Mouse (Mus musculus) kidney, postnatal 0 days (tissue): ENCODE measurements at regions not wholly inside any gene's neighbourhood (a gene's known extent, or its start where the extent isn't known, plus 50 kb on each side); places are given as distances from the start of the nearest gene placed in this dataset.

Experiments
- ATAC-seq: fragments of 200-750 bp; cut with Nextera tagmentation; replicated peaks from 2 replicates; pipeline ENCODE4 v1.8.0; 2017; ENCODE audit warnings: low read depth, moderate number of reproducible peaks, moderate TSS enrichment, moderate library complexity; ENCODE audit not compliant: low FRiP score
- DNase-seq: peaks from one replicate; pipeline ENCODE4 v3.0.0-alpha.2; 2016; ENCODE audit warnings: low spot score
- H3K27ac ChIP-seq: fragments of 300-500 bp; sonication (generic); 2 replicates; pipeline ENCODE4 v1.5.1; 2014; ENCODE audit warnings: mild to moderate bottlenecking
- H3K27me3 ChIP-seq: fragments of 300-500 bp; sonication (generic); 2 replicates; pipeline ENCODE4 v1.6.1; 2014; ENCODE audit warnings: low read length, mixed read lengths; ENCODE audit not compliant: insufficient read depth
- H3K36me3 ChIP-seq: fragments of 300-500 bp; sonication (generic); 2 replicates; pipeline ENCODE4 v1.6.1; 2014; ENCODE audit warnings: low read length, mixed read lengths; ENCODE audit not compliant: insufficient read depth
- H3K4me1 ChIP-seq: fragments of 300-500 bp; sonication (generic); replicated peaks from 2 replicates; pipeline ENCODE4 v1.6.1; 2014; ENCODE audit warnings: antibody characterized with exemption, low read length, mixed read lengths; ENCODE audit not compliant: insufficient read depth
- H3K4me2 ChIP-seq: fragments of 300-500 bp; sonication (generic); 2 replicates; pipeline ENCODE4 v1.6.1; 2014; ENCODE audit warnings: mild to moderate bottlenecking, low read length, moderate library complexity, mixed read lengths
- H3K4me3 ChIP-seq: fragments of 300-500 bp; sonication (generic); replicated peaks from 2 replicates; pipeline ENCODE4 v1.5.1; 2014; ENCODE audit warnings: low read depth, low read length
- H3K9ac ChIP-seq: fragments of 300-500 bp; sonication (generic); 2 replicates; pipeline ENCODE4 v1.6.1; 2014; ENCODE audit warnings: low read depth, low read length
- H3K9me3 ChIP-seq: fragments of 300-500 bp; sonication (generic); replicated peaks from 2 replicates; pipeline ENCODE4 v1.6.1; 2016; ENCODE audit warnings: low read length, inconsistent platforms, mixed read lengths
- CTCF ChIP-seq: IDR thresholded peaks from 2 replicates; pipeline ENCODE4 v1.5.1; 2016; ENCODE audit warnings: antibody characterized with exemption, low read depth, mild to moderate bottlenecking, moderate library complexity
- WGBS: fragments of 180-500 bp; shearing (Covaris S2); extraction: QIAGEN DNeasy Blood & Tissue Kit; methylation state at CpG from one replicate; pipeline ENCODE4 v1.1.7; 2014; 5-methylcytosine and 5-hydroxymethylcytosine counted together

DNA sequence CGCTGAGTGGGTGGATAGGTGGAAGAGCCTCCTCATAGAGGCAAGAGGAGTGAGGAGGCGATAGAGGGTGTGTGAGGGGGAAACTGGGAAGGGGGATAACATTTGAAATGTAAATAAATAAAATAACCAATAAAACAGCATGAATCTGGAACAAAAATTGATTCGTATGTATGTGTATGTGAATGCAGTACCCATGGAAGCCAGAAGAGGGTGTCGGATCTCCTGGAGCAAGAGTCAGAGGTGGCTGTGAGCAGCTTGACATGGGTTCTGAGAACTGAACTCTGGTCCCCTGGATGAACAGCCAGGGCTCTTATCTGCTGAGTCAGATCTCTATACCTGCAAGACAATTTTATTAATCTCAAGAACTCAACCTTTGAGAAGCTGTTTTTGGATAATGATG is 81.4 kb downstream of the Tfap2b start:
- no peaks in the 10 kb centered on the region for H3K36me3 ChIP-seq
- no peaks in the 10 kb centered on the region for H3K4me1 ChIP-seq
- ATAC-seq (no peak), DNase-seq (no peak)
- TF ChIP-seq CTCF: peak; percentile 16; the same call in 1 of the 2 replicates
- no peak overlapping the region for H3K4me2 ChIP-seq
- WGBS: 85% methylated on average over 4 of the region's 4 CpGs
- H3K9me3 ChIP-seq: no peaks in the 10 kb centered on the region
- no peak overlapping the region for H3K27ac ChIP-seq
- H3K27me3 ChIP-seq: no peaks in the 10 kb centered on the region
- no peak overlapping the region for H3K9ac ChIP-seq
- H3K4me3 ChIP-seq: no peak overlapping the region

- Histone ChIP-seq H3K27me3 (no peaks in the 10 kb centered on the region), H3K36me3 (no peaks in the 10 kb centered on the region), H3K4me1 (no peaks in the 10 kb centered on the region), H3K9me3 (no peaks in the 10 kb centered on the region), H3K4me2 (no peak overlapping the region), H3K27ac (peak overlapping the region; percentile 69), H3K9ac (no peak overlapping the region), H3K4me3 (no peak overlapping the region)
- ATAC-seq: 0 out of 2 replicates have a peak, but pooled peaks have one; percentile 66
- peak; percentile 56 for DNase-seq
- TF ChIP-seq CTCF: no peak
- 15% methylated on average over 1 of the region's 1 CpGs for WGBS
Measured at GRCm38 (mm10) chr1:19321598-19321997, 112.9 kb downstream of the Tfap2b start.

DNA sequence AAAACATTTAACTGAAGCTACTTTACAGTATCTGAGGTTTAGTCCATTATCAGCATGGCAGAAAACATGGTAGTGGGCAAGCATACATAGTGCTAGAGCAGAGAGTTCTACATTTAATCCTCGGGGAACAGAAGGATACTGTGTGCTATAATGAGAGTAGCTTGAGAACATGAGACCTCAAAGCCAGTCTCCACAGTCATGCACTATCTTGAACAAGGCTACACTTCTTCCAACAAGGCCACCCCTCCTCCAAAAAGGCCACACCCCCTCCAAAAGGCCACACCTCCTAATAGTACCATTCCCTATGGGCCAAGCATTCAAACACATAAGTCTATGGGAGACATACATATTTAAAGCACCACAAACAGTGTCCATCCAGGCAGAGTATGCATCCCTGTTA is 127.3 kb downstream of the Tfap2b start:
- Histone ChIP-seq H3K9ac (no peak overlapping the region), H3K27me3 (no peaks in the 10 kb centered on the region), H3K4me2 (no peak overlapping the region), H3K27ac (no peak overlapping the region), H3K4me1 (no peaks in the 10 kb centered on the region), H3K9me3 (no peaks in the 10 kb centered on the region), H3K36me3 (no peaks in the 10 kb centered on the region), H3K4me3 (no peak overlapping the region)
- WGBS: 96% methylated on average over 1 of the region's 1 CpGs
- no peak for TF ChIP-seq CTCF
- DNase-seq (no peak), ATAC-seq (no peak)

GRCm38 (mm10) chr1:19337207-19337606 is 128.5 kb downstream of the Tfap2b start:
- no peaks in the 10 kb centered on the region for H3K9me3 ChIP-seq
- H3K36me3 ChIP-seq: no peaks in the 10 kb centered on the region
- DNase-seq (no peak), ATAC-seq (no peak)
- H3K4me1 ChIP-seq: no peaks in the 10 kb centered on the region
- no peak overlapping the region for H3K4me3 ChIP-seq
- TF ChIP-seq CTCF: no peak
- no peaks in the 10 kb centered on the region for H3K27me3 ChIP-seq
- 53% methylated on average over 3 of the region's 3 CpGs for WGBS
- no peak overlapping the region for H3K27ac ChIP-seq
- H3K9ac ChIP-seq: no peak overlapping the region
- no peak overlapping the region for H3K4me2 ChIP-seq

DNA sequence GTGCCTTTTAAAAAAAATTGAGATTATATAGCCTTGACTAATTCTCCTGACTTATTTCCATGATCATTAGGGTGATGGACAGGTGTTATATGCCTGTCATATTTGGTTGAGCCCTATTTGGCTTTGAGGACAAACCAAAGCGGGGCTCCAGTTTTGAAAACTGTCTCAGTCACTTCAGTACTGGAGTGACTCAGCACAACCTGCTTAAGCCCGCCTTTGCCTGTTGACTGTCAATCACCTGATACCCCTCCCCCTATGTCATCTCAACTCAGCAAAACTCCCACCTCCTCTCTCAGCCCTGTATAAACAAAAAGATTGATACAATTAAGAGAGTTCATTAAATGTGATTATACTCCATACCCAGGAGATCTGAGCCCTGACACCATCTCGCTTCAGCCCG is 135.7 kb downstream of the Tfap2b start:
- 83% methylated on average over 4 of the region's 4 CpGs for WGBS
- H3K36me3 ChIP-seq: no peaks in the 10 kb centered on the region
- H3K4me2 ChIP-seq: no peak overlapping the region
- H3K4me3 ChIP-seq: no peak overlapping the region
- H3K9ac ChIP-seq: no peak overlapping the region
- no peak for ATAC-seq
- no peak for DNase-seq
- no peaks in the 10 kb centered on the region for H3K9me3 ChIP-seq
- no peaks in the 10 kb centered on the region for H3K4me1 ChIP-seq
- H3K27ac ChIP-seq: no peak overlapping the region
- TF ChIP-seq CTCF: no peak
- no peaks in the 10 kb centered on the region for H3K27me3 ChIP-seq

DNA sequence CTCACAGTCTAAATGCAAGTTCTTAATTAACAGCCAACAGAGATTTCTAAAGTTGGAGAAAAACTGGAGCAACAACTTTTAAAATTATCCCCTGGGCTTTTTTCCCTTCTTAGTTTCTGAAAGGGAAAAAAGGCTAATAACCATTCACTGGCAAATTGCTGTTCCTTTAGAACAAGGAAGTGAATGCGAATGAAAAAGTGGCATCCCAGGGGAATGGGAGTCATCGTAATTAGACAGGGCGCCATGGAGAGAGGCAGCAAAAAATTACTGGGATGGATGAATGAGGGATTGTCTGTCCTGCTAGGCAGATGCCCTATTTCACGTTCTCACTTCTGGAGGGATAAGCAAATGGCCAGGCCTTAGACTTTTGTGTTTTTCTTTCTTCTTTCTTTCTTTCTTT is 141.8 kb downstream of the Tfap2b start:
- Histone ChIP-seq H3K27me3 (no peaks in the 10 kb centered on the region), H3K4me1 (no peaks in the 10 kb centered on the region), H3K27ac (no peak overlapping the region), H3K36me3 (no peaks in the 10 kb centered on the region), H3K9me3 (no peaks in the 10 kb centered on the region), H3K9ac (no peak overlapping the region), H3K4me3 (no peak overlapping the region), H3K4me2 (no peak overlapping the region)
- 57% methylated on average over 4 of the region's 4 CpGs for WGBS
- DNase-seq: no peak
- no peak for ATAC-seq
- TF ChIP-seq CTCF: no peak

GRCm38 (mm10) chr1:19384856-19385255 is 176.1 kb downstream of the Tfap2b start:
- no peak for TF ChIP-seq CTCF
- Histone ChIP-seq H3K27ac (no peak overlapping the region), H3K4me1 (no peaks in the 10 kb centered on the region), H3K27me3 (no peaks in the 10 kb centered on the region), H3K4me2 (no peak overlapping the region), H3K4me3 (no peak overlapping the region), H3K36me3 (no peaks in the 10 kb centered on the region), H3K9me3 (no peaks in the 10 kb centered on the region), H3K9ac (no peak overlapping the region)
- DNase-seq: peak; percentile 3
- 14% methylated on average over 1 of the region's 1 CpGs for WGBS
- ATAC-seq: no peak
